Mouse (Mus musculus): ENCODE results near the gene Gm10031. TPM values are rescaled to one million over a fixed set of nuclear protein-coding genes. Genes with fewer than 3 reads are reported as not detected.
"Not testable (repeated sequence)": the region's sequence is repeated elsewhere in the genome, so short reads cannot be mapped to it uniquely, and the experiment has no call there.

The Gm10031 gene
- 1 to 10 TPM; 2.4 to 5.2 TPM for polyA plus RNA-seq (2017; shearing (Covaris generic))

GRCm38 (mm10) chr1:156523842-156524241 is at the start of gene Gm10031:
Gene Gm10031, plus strand, starts transcription at chr1:156524012.
- ATAC-seq, result peak; percentile 57

- no peak for ATAC-seq
Measured at GRCm38 (mm10) chr1:156474854-156475253, 49.0 kb upstream of the Gm10031 start.

GRCm38 (mm10) chr1:156476016-156476415 is 47.8 kb upstream of the Gm10031 start:
- no peak for ATAC-seq

DNA sequence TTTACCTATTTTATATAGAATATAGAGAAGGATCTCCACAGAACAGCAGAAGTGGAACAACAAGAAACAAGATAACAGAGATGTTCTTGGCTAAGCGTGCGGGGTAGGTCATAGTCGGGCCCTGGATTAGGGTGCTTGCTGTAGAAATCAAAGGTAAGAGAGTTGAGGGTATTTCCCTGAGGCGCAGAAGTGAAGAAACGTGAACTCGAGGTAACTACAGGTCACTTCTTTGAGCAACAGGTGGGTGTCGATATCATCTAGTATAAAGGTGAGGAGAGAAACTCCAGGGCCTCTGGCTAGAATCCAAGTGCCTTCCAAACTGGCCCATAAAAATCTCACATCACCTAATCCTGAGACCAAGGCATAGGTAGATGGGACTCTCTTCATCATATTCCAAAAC is 47.3 kb upstream of the Gm10031 start:
- ATAC-seq, result no peak

GRCm38 (mm10) chr1:156481826-156482225 is 42.0 kb upstream of the Gm10031 start:
- ATAC-seq, result no peak

- ATAC-seq, result no peak
Measured at GRCm38 (mm10) chr1:156487498-156487897, 36.3 kb upstream of the Gm10031 start.

GRCm38 (mm10) chr1:156488031-156488430 is 35.8 kb upstream of the Gm10031 start:
- no peak for ATAC-seq

DNA sequence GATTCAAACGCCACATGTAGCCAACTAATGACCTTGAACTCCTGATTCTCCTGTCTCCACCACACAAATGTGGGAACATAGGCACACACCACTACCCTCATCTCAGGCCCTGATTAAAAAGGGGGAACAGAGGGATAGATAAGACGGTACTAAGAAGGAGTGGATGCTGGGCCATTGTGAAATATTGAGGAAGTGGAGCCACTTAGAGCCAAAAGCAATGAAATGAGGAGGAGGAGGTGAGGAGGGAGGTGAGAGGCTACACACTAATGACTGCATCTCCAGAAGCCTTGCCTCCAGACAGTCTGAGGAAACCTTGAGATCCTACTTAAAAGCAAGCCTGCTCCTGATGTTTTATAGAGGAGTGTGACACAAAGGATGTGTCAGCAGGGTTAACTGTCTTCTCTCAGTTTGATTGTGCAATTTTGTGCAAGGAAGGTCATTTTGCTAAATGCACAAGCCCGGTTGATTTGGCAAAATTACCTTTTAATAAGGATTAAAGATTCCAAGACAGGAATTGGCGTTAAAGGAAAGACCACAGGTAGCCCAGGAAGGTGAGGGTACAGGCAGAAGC is 32.5 kb upstream of the Gm10031 start:
- no peak for ATAC-seq

DNA sequence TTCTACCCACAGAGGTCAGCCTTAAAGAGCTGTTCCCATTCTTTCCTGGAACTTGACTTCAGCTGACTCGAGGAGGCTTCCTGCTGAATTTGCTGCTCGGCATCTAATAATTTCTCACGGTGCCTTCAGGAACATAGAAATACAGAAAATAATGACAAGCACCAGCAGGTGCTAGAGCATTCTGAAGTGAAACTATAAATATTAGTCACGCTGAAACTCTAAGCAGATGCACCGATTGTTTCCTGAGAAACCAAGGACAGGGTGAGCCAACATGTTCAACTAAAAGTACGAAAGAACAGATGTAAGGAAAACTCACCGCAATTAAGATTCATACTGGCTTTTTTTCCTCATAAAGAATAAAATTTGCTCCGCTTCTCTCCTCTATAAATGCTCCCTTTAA is 28.8 kb upstream of the Gm10031 start:
- no peak for ATAC-seq

- no peak for ATAC-seq
Measured at GRCm38 (mm10) chr1:156496910-156497309, 26.9 kb upstream of the Gm10031 start.

DNA sequence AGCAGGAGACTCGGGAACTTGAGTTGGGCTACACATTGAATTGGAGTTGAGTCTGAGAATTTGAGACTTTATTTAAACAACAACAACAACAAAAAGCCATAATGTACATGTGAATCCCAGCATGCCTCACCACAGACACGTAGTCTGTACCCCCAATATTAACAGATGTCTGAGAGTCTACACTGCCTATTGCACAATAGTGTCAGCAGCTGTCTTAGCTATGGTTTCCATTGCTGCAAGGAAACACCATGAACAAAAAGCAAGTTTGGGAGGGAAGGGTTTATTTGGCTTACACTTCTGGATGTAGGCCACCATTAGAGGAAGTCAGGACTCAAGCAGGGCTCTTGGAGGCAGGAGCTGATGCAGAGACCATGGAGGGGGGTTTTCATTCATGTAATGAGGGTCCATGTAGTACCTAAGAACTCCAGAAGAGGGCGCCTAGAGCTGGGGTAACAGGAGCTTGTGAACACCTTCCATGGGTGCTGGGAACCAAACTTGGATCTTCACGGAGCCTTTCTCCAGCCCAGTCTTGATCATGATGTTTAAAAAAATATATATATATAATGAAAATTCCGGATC is 18.8 kb upstream of the Gm10031 start:
- no peak for ATAC-seq

DNA sequence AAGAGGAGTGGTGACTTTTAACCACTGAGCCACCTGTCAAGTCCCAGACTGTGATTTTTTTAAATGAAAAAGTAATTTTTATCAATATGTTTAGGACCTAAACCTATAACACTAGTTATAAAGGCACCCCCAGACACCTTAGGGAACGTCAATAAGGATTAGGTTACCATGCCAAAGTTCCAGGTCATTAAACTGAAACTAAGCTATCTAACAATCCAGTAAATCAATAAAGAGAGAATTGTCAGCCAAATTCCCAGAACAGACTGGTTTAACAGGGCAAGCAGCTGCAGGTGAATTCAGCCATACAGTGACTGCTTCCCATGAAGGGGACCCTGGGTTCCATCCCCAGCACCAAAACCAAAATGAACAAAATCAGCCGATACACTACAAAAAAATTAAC is 17.9 kb upstream of the Gm10031 start:
- ATAC-seq, result no peak

- no peak for ATAC-seq
Measured at GRCm38 (mm10) chr1:156507753-156508152, 16.1 kb upstream of the Gm10031 start.

- ATAC-seq, result no peak
Measured at GRCm38 (mm10) chr1:156520136-156520780, 3.6 kb upstream of the Gm10031 start.

DNA sequence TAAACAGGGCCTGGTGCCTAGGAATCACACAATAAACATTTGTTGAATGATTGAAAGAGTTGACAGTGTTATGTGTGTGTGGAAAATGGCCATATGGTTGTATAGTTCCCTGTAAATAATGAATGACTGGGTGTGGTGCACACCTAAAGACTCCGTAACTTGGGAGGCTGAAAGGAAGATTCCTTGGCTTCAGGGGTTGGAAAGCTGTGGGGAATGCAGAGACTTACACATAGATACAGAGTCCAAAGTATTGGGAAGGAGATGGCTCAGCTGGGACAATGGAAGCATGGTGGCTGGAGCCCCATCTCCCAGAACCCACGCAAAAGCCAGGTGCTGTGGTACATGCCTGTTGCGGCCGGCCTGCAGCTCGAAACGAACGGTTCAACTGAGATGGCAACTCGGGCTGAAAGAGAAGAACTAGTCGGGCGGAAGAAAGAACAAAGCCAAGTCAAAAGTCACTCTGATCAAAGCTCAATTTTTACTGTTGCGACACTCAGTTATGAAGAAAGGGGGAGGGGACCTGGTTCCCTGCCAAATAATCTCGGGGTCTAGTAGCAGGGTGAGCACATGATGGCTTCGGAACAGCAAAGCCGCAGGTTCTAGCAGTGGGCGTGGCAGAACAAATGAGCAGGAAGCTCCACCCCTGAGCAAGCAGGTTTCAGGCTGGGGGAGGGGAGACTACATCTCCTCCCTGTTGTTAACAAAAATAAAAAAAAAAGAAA is 1.9 kb upstream of the Gm10031 start:
- ATAC-seq, result peak; percentile 89

- not testable (repeated sequence) for ATAC-seq
Measured at GRCm38 (mm10) chr1:156532476-156533175, 8.8 kb downstream of the Gm10031 start.

GRCm38 (mm10) chr1:156533483-156533882 is 9.7 kb downstream of the Gm10031 start:
- no peak for ATAC-seq

DNA sequence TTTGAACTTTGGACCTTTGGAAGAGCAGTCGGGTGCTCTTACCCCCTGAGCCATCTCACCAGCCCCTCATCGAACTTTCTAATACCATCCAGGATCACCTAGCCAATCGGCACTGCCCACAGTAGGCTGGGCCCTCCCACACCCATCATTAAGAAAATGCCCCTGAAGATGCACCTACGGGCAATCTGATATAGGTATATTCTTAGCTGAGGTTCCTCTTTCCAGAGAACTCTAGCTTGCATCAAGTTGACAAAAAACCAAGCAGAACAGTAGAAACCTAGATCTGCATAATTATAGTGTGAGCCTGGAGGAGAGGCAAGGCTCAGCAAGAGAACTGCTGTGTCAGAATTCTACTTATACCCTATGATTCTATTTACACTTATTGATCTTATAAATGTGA is 10.1 kb downstream of the Gm10031 start:
- no peak for ATAC-seq

DNA sequence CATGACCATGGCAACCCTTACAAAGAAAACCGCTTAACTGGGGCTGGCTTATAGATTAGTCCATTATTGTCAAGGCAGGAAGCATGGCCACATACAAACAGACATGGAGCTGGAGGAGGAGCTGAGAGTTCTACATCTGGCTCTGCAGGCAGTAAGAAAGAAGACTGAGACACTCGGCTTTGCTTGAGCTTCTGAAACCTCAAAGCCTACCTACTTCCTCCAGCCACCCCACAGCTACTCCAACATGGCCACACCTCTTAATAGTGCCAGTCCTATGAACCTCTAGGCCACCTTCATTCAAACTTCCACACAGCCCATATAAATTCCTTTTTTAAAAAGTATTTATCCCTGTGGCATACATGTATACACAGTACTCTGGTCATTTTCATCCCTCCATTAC is 13.2 kb downstream of the Gm10031 start:
- ATAC-seq, result no peak

- no peak for ATAC-seq
Measured at GRCm38 (mm10) chr1:156537701-156538100, 13.9 kb downstream of the Gm10031 start.

GRCm38 (mm10) chr1:156538382-156538781 is 14.6 kb downstream of the Gm10031 start:
- no peak for ATAC-seq

GRCm38 (mm10) chr1:156539787-156540560 is 16.2 kb downstream of the Gm10031 start:
- no peak for ATAC-seq

Measured in activated CD4-positive, CD25-positive, alpha-beta regulatory T cell, adult 4 months (primary cell).